Mouse (Mus musculus): Measurements from ENCODE around the gene 1700001K19Rik.

- TF ChIP-seq POLR2A (IDR thresholded peaks at IDR 0.05; ENCODE audit: low read depth, low read length), result no peak
- TF ChIP-seq CTCF (IDR thresholded peaks at IDR 0.05; ENCODE audit: extremely low read depth, insufficient read depth, insufficient read length, insufficient replicate concordance), result no peak
Measured at GRCm38 (mm10) chr12:110698080-110698479, 15.7 kb upstream of the 1700001K19Rik start.
